Mouse (Mus musculus): ENCODE data around the gene Arhgap28. TPM values are rescaled to one million over a fixed set of nuclear protein-coding genes. Genes with fewer than 3 reads are reported as not detected.

Arhgap28 gene
- total RNA-seq, 2 experiments from 2014 or later: 7.3 to 8.5 TPM

DNA sequence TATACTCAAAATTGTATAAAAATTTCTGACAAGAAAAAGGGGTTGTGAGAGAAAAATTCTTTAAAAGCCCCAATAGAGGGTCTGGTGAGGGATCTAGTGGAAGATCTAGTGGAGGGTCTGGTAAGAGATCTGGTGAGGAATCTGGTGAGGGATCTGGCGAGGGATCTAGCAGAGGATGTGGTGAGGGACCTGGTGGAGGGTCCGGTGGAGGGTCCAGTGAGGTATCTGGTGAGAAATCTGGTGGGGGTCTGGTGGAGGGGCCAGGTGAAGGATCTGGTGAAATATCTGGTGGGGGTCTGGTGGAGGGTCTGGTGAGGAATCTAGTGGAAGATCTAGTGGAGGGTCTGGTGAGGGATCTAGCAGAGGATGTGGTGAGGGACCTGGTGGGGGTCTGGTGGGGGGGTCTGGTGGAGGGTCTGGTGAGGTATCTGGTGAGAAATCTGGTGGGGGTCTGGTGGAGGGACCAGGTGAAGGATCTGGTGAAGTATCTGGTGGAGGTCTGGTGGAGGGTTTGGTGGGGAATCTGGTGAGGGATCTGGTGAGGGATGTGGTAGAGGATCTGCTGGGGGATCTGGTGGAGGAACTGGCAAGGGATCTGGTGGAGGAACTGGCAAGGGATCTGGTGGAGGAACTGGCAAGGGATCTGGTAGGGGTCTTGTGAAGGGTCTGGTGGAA lies 10.4 kb downstream of the Arhgap28 start:
- DNase-seq: no peak
- intact Hi-C loops (cut with DNase I): no loop called here

DNA sequence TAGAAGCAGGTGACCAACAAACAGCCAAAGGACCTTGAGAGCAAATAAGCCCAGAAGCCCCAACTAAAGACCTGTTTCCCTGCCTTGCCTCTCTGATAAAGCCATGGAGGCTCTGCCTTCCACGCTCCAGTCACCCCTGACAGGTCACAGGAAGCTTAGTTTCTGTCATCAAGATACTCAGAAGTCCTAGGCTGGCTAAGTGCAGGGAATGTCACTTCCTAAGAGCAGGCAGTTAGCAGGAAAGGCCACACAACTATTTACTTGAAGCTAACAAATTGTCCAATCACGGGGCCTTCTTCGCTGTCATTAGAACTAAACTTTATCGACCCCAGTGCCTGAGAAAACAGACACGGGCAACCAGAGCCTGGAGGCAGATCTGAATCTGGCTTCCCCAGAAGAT lies 14.2 kb downstream of the Arhgap28 start:
- DNase-seq: no peak
- intact Hi-C loops (cut with DNase I): no loop called here

DNA sequence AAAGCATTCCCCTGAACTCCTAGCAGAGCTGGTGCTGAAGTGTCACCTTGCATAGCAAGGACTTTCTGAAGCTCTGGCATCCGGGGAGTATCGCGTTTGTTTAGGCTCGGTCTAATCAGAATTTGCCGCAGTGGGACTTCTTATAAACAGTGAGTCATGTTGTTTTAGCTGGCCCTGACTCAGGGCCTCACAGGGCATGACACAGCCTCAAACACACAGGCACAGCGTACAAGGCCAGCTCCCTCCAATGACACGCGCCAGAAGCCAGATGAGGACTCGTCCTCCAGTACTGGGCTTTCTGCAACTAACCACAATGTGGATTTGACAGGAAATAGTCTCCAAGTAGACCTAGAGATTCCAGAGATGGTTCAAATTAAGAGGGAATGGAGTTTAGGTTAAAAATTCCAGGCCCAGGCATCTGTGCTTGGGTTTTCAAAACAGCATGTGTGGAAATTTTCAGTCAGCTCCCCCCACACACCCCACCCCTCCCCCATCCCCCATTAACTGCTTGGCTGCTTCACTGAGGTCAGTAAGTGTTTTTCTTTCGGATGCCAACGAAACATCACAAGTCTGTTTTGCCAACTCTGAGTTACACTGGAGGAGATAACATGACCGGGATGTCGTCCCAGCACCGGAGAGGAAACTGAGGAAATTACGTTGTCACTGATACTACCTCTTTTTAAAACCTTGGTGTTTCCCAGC lies 14.8 kb downstream of the Arhgap28 start:
- intact Hi-C loops (cut with DNase I): no loop called here
- DNase-seq: peak; percentile 21

DNA sequence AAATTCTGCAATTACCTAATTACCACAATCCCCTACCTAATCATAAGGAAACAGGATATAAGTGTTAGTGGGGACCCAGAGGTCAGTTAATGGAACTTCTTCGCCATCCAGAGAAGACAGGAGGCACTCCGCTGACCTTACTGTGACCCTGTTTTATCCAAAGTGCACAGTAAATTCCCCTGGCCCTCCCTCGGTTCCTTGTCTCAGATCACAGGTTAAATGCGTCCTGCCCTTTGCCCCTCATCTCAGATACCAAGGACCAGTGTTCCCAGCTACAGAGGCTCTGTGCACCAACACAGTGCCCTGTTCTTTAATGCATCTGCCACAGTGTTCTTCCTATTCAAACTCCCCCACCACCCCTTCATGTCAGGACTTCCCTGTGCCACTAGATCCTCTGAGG lies 18.4 kb downstream of the Arhgap28 start:
- DNase-seq: no peak
- intact Hi-C loops (cut with DNase I): no loop called here

DNA sequence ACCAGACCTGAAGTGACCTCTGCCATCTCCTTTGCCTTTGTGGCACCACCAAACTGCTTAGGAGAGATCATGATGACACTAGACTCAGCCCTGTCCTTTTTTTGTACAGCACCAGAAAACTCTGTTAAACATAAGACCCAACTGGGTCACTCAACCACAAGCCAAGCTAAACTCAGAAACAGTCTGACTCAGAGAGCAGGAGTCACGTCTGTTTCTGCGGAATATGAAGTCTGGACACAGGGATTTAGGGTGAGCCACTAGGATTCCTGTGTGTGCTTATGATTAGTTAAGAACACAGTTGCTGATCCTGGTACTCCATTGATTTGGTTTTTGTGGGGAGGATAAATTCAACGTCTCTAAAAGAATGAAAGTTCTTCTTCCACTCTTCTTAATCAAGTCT lies 23.3 kb downstream of the Arhgap28 start:
- DNase-seq: no peak

DNA sequence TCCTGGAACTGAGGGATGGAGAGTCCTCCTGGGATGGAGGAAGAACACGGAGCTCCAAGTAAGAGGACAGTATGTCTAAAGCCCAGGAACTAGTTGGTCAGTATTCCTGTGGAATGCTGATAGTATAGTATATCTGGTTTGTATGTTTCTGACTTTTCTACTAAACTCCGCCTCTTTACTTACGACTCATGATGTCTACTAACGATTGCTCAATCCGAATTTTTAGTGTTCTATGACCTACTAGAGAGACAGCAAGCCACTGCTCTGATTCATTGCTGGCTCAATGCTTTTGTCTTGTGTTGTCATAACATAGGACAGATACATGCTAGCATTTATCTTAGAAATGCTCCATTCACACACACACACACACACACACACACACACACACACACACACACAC lies 24.7 kb downstream of the Arhgap28 start:
- no peak for DNase-seq
- intact Hi-C loops (cut with DNase I): no loop called here

More for the DNA sequence above, 23.3 kb downstream of the Arhgap28 start:
- intact Hi-C loops (cut with DNase I): no loop called here

DNA sequence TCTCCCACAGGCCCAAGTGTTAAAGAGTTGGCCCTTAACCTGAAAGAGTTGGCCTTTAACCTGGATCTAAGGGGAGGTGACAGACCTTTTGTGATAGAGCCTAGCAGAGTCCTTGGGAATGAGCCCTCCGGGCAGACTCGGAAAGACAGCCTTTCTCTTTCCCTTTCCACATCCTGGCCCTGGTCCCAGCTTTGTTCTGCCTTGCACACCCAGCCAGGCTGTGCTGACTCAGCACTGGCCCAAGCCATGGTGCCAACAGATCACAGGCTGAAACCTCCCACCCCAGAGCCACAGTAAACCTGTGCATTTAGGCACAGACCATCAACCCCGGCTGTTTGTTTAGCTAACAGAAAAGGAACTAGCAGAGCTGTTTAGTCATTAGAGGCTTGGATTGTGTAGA lies 25.1 kb downstream of the Arhgap28 start:
- peak; percentile 78 for DNase-seq
- intact Hi-C loops (cut with DNase I): no loop called here

DNA sequence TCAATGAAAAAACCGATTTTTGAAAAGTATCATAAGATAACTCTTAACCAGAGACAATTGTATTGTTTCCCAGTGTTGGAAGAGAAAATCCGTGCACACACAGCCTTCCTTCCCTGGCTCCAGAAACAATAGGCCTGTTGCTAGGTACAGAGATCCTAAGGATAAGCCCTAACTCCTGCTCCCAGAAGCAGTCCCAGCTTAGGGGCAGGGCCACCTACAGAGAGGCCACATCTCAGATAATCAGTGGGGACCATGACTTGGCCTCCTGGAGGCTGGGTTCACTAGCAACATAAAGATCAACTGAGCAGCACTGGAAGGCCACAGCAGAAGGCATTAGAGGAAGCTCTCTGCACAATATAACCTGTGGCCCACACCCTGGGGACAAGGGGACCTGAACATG lies 27.5 kb downstream of the Arhgap28 start:
- no peak for DNase-seq

DNA sequence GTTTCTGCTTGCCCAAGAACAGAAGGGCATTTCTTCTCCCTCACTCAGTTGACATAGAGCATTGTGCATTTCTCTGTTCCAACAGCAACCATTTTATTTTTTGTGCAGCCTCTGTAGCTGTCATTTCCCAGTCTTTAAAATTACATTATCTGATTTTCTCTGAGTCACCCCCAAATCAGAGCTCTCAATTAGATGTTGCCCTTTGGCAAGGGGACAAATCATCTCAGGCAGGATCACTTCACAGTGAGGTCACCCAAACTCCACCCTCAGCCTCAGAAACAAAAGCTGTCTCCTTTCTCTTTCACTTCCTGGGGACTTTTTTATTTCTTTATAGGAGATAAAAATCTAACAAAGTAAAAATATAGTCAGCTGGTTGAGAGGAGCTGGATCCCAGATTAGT lies 27.9 kb downstream of the Arhgap28 start:
- no peak for DNase-seq
- intact Hi-C loops (cut with DNase I): no loop called here

More for the DNA sequence above, 27.5 kb downstream of the Arhgap28 start:
- intact Hi-C loops (cut with DNase I): no loop called here

DNA sequence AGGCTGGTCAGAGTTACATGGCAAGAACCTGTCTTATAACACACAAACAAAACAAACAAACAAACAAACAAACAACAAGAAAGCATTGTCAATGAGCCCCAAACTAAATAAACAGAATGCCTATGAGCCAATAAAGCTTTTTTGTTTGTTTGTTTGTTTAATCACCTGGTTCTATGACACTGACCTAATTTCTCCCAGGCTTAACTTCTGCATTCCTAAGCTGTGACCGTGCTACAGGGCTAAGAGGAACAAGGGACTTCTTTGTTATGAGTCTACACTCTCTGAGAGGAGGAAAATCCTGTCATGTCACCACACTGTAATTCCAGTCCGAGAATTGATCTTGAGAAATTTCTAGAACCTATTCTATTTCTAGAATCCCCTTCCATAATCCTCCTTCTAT lies 29.2 kb downstream of the Arhgap28 start:
- no peak for DNase-seq
- intact Hi-C loops (cut with DNase I): no loop called here

DNA sequence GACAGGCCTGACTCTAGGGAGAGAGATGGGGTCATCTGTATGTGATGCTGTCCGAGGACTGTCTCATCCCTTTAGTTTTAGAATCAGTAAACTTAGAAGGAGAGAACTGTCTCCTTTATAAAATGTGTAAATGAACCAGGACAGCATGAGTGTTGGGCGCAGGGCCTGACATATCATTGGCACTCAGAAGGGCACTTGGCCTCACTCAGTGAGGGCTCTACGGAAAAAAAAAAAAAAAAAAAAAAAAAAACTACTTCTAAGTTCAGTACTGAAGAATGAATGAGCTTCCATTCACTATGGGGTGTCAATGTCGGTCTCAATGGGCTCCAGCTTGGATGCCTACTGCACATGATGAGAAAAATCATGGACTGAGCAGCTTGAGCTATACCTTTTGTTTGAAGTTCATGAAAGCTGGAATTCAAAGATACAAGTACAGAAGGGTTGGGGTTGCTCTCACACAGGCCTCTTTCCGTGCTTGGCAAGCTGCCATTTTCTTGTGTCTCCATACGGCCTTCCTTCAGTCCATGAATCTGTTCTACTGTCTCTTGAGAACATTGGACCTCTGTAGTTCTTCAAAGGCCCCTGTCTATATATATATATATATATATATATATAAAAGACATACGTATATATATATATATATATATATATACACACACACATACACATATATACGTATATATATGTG lies 36.9 kb downstream of the Arhgap28 start:
- peak; percentile 26 for DNase-seq
- intact Hi-C loops (cut with DNase I): no loop called here

DNA sequence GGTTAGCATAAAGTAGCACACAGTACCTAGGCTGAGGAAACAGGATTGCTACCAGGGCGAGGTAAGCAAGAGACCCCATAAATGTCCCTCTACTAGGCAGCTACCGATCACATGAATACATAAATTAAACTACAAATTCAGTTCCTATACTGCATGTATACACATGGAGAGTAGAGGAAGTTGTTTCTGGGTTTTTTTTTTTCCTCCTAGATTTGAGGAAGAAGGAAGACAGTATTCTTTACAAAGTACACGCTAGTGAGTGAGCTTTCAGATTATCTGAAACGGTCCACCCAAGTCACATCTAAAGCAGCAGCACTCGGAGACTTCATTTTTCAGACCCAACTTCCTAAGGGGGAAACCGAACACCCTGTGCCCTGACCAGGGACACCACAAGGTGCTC lies 41.1 kb downstream of the Arhgap28 start:
- DNase-seq: no peak
- intact Hi-C loops (cut with DNase I): no loop called here

DNA sequence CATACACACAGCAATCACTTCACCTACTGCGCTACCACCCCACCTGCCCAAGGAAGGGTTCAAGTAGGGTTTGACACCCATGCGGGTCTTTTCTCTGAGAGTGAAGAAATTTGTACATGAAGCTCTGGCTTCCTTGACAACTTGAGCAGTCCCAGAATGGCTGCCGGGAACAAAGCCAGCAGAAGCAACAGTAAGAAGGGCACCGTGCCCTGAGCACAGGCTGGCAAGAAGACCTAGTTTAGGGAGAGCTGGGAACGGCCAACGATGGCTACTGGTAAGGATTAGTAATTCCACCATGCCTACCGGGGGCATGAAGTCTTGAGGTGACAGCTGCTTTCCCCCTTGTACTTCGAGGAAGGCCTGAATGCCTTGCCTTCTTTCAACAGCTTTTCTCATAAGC lies 41.9 kb downstream of the Arhgap28 start:
- intact Hi-C loops (cut with DNase I): no loop called here
- peak; percentile 86 for DNase-seq

DNA sequence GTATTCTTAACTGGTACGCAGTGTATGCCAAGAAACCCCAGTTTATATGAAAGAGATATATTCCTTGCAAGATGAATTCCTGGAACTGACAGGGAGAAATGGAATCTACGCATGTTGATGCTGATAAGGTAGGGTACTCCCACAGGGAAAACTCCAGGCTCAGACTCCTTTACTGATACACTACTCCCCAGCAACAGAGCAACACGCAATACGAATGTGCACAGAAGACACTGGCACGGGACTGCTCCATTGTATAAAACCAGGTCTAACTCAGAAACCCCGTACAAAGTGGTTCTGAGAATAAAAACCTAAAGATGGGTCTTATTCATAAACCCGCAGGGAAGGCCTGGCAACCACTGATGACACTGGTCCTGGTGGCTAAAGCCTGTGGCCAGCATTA lies 45.0 kb downstream of the Arhgap28 start:
- intact Hi-C loops (cut with DNase I): no loop called here

DNA sequence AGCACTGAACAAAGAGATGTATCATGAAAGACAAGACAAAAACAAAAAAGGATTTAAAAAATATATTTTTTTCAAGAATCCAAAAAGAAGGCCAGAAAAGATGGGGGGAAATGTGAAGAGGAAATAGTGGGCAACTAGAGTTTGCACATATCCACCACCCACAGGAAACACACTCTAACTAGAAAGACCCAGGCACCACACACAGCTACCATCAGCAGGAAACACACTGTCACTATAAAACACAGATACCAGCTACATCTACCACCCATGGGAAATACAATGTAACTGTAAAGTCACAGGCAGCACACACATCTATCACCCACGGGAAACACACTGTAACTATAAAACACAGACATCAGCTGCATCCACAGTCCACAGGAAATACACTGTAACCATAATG lies 46.3 kb downstream of the Arhgap28 start:
- no peak for DNase-seq
- intact Hi-C loops (cut with DNase I): no loop called here

More for the DNA sequence above, 45.0 kb downstream of the Arhgap28 start:
- DNase-seq: no peak

DNA sequence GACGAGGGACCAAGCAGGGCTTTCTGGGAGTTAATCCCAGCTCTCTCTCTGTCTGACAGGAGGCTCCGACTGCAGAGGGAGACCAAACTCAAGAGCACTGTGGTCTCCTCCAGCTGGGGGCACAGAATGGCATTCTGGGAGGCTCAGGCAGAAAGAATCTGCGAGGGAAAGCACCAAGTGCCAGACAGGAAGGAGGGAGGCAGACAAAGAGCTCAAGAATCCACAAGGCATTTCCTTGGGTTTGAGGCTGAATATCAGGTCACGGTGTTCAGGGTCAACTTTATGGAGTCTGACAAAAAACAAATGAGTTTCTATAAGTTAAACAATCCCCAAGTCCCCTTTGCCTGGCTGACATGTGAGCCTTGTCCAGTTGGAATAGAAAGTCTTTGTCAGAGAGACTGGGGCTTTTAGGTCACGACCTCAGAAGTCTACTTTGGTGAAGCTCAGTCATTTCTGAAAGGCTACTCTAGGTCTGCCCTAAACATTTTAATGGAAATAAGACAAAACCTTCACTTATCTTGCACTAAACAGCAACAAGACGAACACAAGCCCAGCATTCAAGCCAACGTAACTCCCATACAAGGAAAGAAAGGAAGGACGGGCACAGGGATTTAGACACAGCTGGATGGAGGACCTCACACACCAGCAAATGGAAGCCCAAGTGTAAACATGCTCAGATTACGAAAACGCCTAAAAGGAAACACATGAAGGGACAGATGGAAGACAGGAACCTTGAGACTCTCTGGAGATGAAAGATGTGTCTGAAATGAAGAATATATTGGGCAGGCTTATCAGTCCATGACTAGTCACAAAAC lies 47.8 kb downstream of the Arhgap28 start:
- intact Hi-C loops (cut with DNase I): no loop called here
- no peak for DNase-seq

DNA sequence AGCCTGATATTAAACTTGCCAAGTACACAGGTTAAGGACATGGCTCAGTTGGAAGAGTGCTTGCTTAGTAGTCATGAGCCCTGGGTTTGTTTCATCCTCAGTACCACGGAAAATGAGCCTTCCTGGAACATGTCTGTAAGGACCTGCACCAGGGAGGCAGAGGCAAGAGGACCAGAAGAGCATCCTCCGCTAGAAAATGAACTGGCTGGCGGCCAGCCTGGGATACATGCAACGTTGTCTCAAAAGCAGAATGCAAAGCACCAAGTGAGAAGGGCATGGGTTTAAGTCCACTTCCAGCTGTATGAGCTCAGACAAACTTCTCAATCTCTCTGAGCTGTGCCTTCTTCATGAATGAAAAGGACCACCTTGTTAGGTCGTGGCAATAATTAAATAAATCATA lies 49.0 kb downstream of the Arhgap28 start:
- intact Hi-C loops (cut with DNase I): no loop called here
- DNase-seq: no peak

DNA sequence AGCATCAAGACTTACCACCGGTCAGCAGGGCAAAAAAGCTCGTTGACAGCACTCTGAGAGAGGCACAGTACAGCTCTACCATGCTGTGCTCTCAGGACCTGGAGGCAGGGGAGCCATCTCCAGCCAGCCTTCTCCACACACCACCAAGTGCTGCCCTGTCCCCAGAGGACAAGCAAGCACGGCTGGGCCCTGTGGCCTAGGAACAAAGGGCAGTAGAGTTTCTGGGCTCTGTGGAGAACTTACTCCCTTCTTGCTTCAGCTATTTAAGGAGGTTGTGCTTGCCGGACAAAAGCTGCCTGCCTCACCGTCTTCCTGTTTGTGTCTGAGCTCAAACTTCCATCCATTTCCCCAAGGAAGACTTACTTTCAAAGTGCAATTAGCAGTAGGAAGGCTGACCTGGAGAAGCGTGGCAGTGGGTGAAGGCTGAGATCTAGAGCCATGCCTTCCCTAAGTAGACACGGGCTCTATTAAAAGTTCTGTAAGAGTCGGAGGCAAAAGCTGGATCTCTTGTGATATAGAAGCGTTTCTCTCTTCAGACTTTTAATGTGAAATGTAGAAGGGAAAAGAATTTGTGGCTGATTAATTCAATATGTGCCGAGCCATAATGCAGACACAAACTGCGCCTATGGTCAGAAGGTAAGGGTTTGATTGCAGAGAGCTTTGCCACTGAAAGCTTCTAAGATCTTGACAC lies 53.3 kb downstream of the Arhgap28 start:
- no peak for DNase-seq
- intact Hi-C loops (cut with DNase I): no loop called here

DNA sequence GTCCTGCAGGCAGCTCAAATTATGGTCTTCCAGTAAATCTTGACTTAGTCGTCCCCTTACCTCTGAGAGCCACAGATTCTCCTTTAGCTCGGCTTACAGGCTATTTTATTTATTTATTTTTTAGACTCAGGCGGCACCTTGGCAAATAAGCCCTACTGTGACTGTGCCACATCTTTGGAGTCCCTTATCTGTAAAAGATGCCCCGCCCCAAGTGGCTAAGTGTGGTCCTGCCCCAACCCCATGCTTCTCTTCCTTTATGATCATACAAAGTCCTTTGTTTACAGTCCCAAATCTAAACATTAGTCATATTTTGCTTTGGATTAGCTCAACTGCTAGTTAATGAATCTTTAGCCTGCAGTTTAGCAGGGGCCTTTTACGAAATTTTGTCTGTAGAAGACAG lies 55.3 kb downstream of the Arhgap28 start:
- intact Hi-C loops (cut with DNase I): no loop called here
- DNase-seq: no peak

DNA sequence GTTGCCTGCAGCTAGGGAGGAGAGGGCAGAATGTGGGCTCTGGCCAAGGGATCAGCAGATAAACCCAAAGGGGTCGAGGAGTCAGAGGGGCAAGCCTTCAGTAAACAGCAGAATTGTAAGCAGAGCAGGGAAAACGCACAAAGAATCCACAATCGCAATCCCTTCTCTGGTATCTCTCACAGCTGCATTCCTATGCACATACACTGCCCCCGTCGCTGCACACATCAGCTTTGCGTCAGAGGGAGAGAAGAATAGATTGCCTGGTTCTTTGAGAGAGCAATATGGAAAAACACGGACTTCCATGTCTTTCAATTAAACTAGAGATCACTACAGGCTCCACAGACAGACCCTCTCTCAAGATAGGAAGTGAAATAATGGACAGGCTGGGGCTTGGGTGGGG lies 58.5 kb downstream of the Arhgap28 start:
- intact Hi-C loops (cut with DNase I): no loop called here

DNA sequence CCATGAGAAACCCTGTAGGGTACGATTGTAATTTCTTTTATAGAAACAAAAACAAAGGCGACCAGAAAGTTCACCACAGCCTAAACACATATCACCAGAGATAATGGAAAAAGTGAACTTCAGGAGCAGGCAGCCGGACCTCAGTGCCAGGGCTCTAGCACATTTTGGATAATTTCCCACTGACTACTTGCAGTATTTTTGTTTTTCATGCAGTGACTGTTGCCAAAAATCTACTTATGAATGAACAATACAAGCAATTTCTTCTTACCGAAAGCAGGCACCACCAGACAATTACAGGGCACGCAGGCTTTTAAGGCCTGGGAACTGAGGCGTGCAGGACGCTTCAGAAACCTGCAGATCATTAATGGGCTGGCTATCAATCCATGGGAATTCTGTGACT lies 59.7 kb downstream of the Arhgap28 start:
- no peak for DNase-seq
- intact Hi-C loops (cut with DNase I): no loop called here

More for the DNA sequence above, 58.5 kb downstream of the Arhgap28 start:
- no peak for DNase-seq

Measured in left cerebral cortex, postnatal 4 days (tissue).